Mouse (Mus musculus) large intestine, adult 2 months (tissue): ENCODE data around the gene Papola. TPM values are rescaled to one million over a fixed set of nuclear protein-coding genes. Genes with fewer than 3 reads are reported as not detected.

ENCODE experiments used
- polyA plus RNA-seq: library from polyadenylated mRNA; depleted of rRNA; stranded (reverse); fragments of >200 nt; gene quantifications from 2 replicates; pipeline ENCODE4 v1.2.3, GENCODE M21; 2012; rRNA removed

Papola gene
- polyA plus RNA-seq, 1 experiment: 44.6 TPM

Other genes starting within 250 kb of the Papola start
- gene Bdkrb2, start 221.5 kb upstream of the Papola start, polyA plus RNA-seq: 6.0 and 9.0 TPM in 2 replicates
- 1.6 and 2.1 TPM in 2 replicates for gene Bdkrb1, start 181.6 kb upstream of the Papola start, polyA plus RNA-seq
- gene Gskip, start 99.9 kb upstream of the Papola start, polyA plus RNA-seq: 15.0 and 17.0 TPM in 2 replicates
- 11.8 and 15.3 TPM in 2 replicates for gene Atg2b, start 99.5 kb upstream of the Papola start, polyA plus RNA-seq
- 0.18 and 0.47 TPM in 2 replicates for gene Ak7, start 78.7 kb upstream of the Papola start, polyA plus RNA-seq
- gene Vrk1, start 225.5 kb downstream of the Papola start, polyA plus RNA-seq: 6.5 and 7.9 TPM in 2 replicates